Mouse (Mus musculus) heart, embryonic 10.5 days (tissue): ENCODE measurements at regions not wholly inside any gene's neighbourhood (a gene's known extent, or its start where the extent isn't known, plus 50 kb on each side); places are given as distances from the start of the nearest gene placed in this dataset.
"Not testable (repeated sequence)": the region's sequence is repeated elsewhere in the genome, so short reads cannot be mapped to it uniquely, and the experiment has no call there.

ENCODE experiments used
- DNase-seq: peaks from one replicate; pipeline ENCODE4 v3.0.0-alpha.2; 2017; ENCODE audit warnings: low spot score
- H3K27ac ChIP-seq: fragments of 300-500 bp; sonication (generic); 2 replicates; pipeline ENCODE4 v1.5.1; 2016; ENCODE audit warnings: mild to moderate bottlenecking
- H3K27me3 ChIP-seq: fragments of 300-500 bp; sonication (generic); 2 replicates; pipeline ENCODE4 v1.6.1; 2016; ENCODE audit warnings: mild to moderate bottlenecking; ENCODE audit not compliant: poor library complexity, insufficient read depth, severe bottlenecking
- H3K36me3 ChIP-seq: fragments of 300-500 bp; sonication (generic); 2 replicates; pipeline ENCODE4 v1.6.1; 2016; ENCODE audit warnings: mild to moderate bottlenecking, moderate library complexity
- H3K4me1 ChIP-seq: fragments of 300-500 bp; sonication (generic); 2 replicates; pipeline ENCODE4 v1.6.1; 2016; ENCODE audit warnings: mild to moderate bottlenecking
- H3K4me3 ChIP-seq: fragments of 300-500 bp; sonication (generic); 2 replicates; pipeline ENCODE4 v1.5.1; 2016; ENCODE audit warnings: mild to moderate bottlenecking, moderate library complexity
- H3K9me3 ChIP-seq: fragments of 300-500 bp; sonication (generic); 2 replicates; pipeline ENCODE4 v1.6.1; 2016; ENCODE audit warnings: mild to moderate bottlenecking, moderate library complexity
- WGBS: fragments of 180-500 bp; shearing (Covaris S2); methylation state at CpG from one replicate; pipeline ENCODE4 v1.1.7; 2016; 5-methylcytosine and 5-hydroxymethylcytosine counted together

DNA sequence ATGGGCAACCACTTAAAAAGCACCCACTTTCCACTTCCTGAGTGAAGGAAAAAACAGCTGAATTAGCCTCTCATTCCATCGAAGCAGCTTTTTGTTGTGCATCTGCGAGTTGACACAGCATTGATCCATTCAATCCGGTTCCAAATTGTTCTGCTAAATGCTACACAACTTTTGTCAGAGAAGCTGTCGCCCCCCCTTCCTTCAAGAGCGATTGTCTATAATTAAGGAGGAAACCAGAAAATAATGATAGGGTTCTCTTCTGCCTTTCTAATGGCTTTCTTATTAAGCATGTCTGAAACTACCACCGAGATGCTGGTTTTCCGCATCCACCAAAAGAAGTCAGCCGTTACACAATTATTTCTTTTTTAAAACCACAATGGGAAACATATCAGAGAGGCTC lies 183.2 kb upstream of the Gm10131 start:
- Histone ChIP-seq H3K36me3 (no peaks in the 10 kb centered on the region), H3K9me3 (peaks cover 2% of the 10 kb centered on the region; the same call in 1 of the 2 replicates), H3K4me1 (no peaks in the 10 kb centered on the region), H3K27ac (no peak overlapping the region), H3K4me3 (no peak overlapping the region), H3K27me3 (no peaks in the 10 kb centered on the region)
- WGBS: 92% methylated on average over 8 of the region's 8 CpGs
- DNase-seq: no peak

- no peak overlapping the region for H3K4me3 ChIP-seq
- no peaks in the 10 kb centered on the region for H3K36me3 ChIP-seq
- H3K27ac ChIP-seq: no peak overlapping the region
- no peaks in the 10 kb centered on the region for H3K27me3 ChIP-seq
- DNase-seq: no peak
- 83% methylated on average over 4 of the region's 4 CpGs for whole genome bisulfite sequencing
- peaks cover 2% of the 10 kb centered on the region; the same call in 1 of the 2 replicates for H3K9me3 ChIP-seq
- no peaks in the 10 kb centered on the region for H3K4me1 ChIP-seq
These were observed 179.1 kb upstream of the Gm10131 start for GRCm38 (mm10) chr8:34290670-34291069.

GRCm38 (mm10) chr8:34287801-34288200 lies 176.3 kb upstream of the Gm10131 start:
- no peak for DNase-seq
- H3K27ac ChIP-seq: no peak overlapping the region
- no peaks in the 10 kb centered on the region for H3K4me1 ChIP-seq
- no peaks in the 10 kb centered on the region for H3K36me3 ChIP-seq
- peaks cover 2% of the 10 kb centered on the region; the same call in 1 of the 2 replicates for H3K9me3 ChIP-seq
- no peaks in the 10 kb centered on the region for H3K27me3 ChIP-seq
- 72% methylated on average over 2 of the region's 2 CpGs for WGBS
- no peak overlapping the region for H3K4me3 ChIP-seq

DNA sequence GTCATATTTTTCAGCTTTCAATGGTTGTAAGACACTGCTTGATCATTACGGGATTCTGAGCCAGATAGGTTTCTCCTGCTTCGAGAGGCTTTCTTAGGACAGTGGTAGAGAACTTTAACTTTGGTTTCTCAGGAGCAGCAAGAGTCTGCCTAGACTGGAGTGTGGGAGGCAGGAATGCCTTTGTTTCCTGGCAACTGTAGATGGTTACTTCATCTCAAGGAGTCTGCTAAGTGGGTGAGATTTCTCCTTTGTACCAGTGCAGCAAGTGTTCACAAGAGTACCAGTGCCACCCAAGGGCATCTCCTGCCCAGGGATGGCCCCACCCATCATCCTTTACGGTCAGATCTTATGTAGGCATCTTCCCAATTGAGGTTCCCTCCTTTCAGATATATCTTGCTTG lies 173.0 kb upstream of the Gm10131 start:
- DNase-seq: no peak
- no peaks in the 10 kb centered on the region for H3K36me3 ChIP-seq
- H3K4me1 ChIP-seq: no peaks in the 10 kb centered on the region
- no peaks in the 10 kb centered on the region for H3K9me3 ChIP-seq
- WGBS: 86% methylated on average over 3 of the region's 3 CpGs
- no peaks in the 10 kb centered on the region for H3K27me3 ChIP-seq
- no peak overlapping the region for H3K4me3 ChIP-seq
- no peak overlapping the region for H3K27ac ChIP-seq

- no peaks in the 10 kb centered on the region for H3K9me3 ChIP-seq
- H3K27ac ChIP-seq: no peak overlapping the region
- DNase-seq: no peak
- H3K27me3 ChIP-seq: no peaks in the 10 kb centered on the region
- H3K4me3 ChIP-seq: no peak overlapping the region
- H3K36me3 ChIP-seq: no peaks in the 10 kb centered on the region
- WGBS: no CpG with 5 or more reads among the region's 11 CpGs
- no peaks in the 10 kb centered on the region for H3K4me1 ChIP-seq
These were observed 168.9 kb upstream of the Gm10131 start for GRCm38 (mm10) chr8:34280433-34280832.

GRCm38 (mm10) chr8:34275977-34276660 lies 164.6 kb upstream of the Gm10131 start:
- H3K9me3 ChIP-seq: no peaks in the 10 kb centered on the region
- H3K36me3 ChIP-seq: no peaks in the 10 kb centered on the region
- no peak overlapping the region for H3K27ac ChIP-seq
- no peak for DNase-seq
- H3K4me3 ChIP-seq: no peak overlapping the region
- H3K27me3 ChIP-seq: no peaks in the 10 kb centered on the region
- 72% methylated on average over 7 of the region's 7 CpGs for WGBS
- H3K4me1 ChIP-seq: no peaks in the 10 kb centered on the region

GRCm38 (mm10) chr8:34274796-34275195 lies 163.3 kb upstream of the Gm10131 start:
- WGBS: 83% methylated on average over 2 of the region's 2 CpGs
- H3K27me3 ChIP-seq, H3K36me3 ChIP-seq, H3K4me1 ChIP-seq, DNase-seq, H3K27ac ChIP-seq, H3K9me3 ChIP-seq, H3K4me3 ChIP-seq: not testable (repeated sequence)

DNA sequence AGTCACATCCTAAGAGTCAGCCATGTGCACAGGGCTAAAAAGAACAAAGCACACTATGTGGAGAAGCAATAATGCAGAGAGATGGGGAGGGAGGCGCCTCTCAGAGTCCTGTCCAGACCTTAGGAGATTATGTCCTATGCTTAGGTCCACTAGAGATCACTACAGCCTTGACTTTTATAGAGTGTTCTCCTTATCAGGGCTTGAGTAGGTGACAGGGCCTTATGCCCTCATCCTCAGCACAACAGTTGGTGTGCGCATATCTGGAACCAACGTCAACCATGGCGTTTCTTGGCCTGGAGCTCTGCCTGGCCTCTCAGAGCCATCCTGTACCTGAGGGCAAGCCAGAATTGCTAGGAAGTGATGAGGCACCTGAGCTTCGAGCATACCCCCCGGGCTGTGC lies 162.6 kb upstream of the Gm10131 start:
- DNase-seq: no peak
- Histone ChIP-seq H3K4me3 (no peak overlapping the region), H3K27me3 (no peaks in the 10 kb centered on the region), H3K36me3 (no peaks in the 10 kb centered on the region), H3K9me3 (no peaks in the 10 kb centered on the region), H3K4me1 (no peaks in the 10 kb centered on the region), H3K27ac (no peak overlapping the region)
- 75% methylated on average over 6 of the region's 6 CpGs for WGBS

GRCm38 (mm10) chr8:34269848-34270247 lies 158.3 kb upstream of the Gm10131 start:
- Histone ChIP-seq H3K4me1 (no peaks in the 10 kb centered on the region), H3K36me3 (no peaks in the 10 kb centered on the region), H3K9me3 (no peaks in the 10 kb centered on the region), H3K4me3 (no peak overlapping the region), H3K27ac (no peak overlapping the region), H3K27me3 (no peaks in the 10 kb centered on the region)
- DNase-seq: no peak
- 88% methylated on average over 6 of the region's 6 CpGs for WGBS

DNA sequence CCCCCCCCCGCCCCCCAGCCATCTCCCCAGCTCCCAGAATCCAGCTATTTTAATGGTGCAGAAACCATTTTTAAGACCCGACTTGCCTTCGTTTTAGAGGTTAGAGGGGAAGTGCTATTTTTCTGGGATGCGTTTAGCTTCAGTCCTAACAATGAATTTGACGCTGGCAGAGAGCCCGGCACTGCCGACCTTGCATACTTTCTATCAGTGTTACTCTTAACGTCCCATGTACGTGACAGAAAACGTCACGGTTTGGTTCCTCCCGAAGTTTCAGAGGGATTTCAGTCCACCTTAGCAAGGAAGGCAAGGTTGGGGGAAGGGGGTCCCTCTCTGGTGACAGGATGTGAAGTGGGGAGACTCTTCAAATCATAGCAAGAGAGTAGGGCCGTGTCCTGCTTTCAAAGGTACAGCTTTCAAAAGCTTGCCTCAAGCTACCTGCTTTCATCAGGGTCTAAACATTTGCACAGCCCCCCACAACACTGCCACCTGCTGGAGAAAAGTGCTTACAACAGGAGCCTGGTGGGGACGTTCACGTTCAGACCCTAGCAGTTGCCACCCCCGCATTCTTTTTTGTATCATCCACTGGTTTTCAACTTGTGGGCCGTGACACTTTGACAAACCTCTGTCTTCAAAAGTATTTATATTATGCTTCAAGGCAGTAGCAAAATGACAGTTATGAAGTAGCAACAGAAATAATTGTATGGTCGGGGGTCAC lies 157.4 kb upstream of the Gm10131 start:
- no peak overlapping the region for H3K27ac ChIP-seq
- H3K9me3 ChIP-seq: no peaks in the 10 kb centered on the region
- H3K27me3 ChIP-seq: no peaks in the 10 kb centered on the region
- H3K4me1 ChIP-seq: no peaks in the 10 kb centered on the region
- H3K4me3 ChIP-seq: no peak overlapping the region
- no peak for DNase-seq
- WGBS: 89% methylated on average over 18 of the region's 18 CpGs
- no peaks in the 10 kb centered on the region for H3K36me3 ChIP-seq

- Histone ChIP-seq H3K4me3 (no peak overlapping the region), H3K27me3 (no peaks in the 10 kb centered on the region), H3K27ac (no peak overlapping the region), H3K9me3 (0 out of 2 replicates have a peak, but pooled peaks cover 3% of the 10 kb centered on the region), H3K4me1 (no peaks in the 10 kb centered on the region), H3K36me3 (no peaks in the 10 kb centered on the region)
- no peak for DNase-seq
- WGBS: 70% methylated on average over 2 of the region's 2 CpGs
These were observed 143.4 kb upstream of the Gm10131 start for GRCm38 (mm10) chr8:34254978-34255377.

DNA sequence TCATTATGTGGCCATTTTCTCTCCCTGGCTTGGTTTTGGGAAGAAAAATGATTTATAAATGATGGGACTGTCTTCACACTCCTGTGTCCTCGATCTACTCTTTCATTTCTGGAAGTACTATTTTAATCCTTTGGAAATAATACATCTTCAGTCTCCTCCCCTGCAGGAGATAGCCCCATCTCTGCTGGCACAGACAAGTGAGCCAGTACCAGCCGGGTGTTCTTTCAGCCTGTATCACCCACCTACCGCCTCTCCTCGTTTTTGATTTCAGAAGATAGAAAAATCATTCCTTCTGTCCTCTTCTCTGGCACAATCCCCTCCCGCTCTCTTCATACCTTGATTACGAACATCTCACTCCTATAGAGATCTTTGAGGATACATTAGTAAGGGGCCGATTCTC lies 140.4 kb upstream of the Gm10131 start:
- Histone ChIP-seq H3K9me3 (0 out of 2 replicates have a peak, but pooled peaks cover 3% of the 10 kb centered on the region), H3K4me3 (no peak overlapping the region), H3K27ac (no peak overlapping the region), H3K27me3 (no peaks in the 10 kb centered on the region), H3K4me1 (no peaks in the 10 kb centered on the region), H3K36me3 (no peaks in the 10 kb centered on the region)
- no peak for DNase-seq
- WGBS: 82% methylated on average over 7 of the region's 7 CpGs

DNA sequence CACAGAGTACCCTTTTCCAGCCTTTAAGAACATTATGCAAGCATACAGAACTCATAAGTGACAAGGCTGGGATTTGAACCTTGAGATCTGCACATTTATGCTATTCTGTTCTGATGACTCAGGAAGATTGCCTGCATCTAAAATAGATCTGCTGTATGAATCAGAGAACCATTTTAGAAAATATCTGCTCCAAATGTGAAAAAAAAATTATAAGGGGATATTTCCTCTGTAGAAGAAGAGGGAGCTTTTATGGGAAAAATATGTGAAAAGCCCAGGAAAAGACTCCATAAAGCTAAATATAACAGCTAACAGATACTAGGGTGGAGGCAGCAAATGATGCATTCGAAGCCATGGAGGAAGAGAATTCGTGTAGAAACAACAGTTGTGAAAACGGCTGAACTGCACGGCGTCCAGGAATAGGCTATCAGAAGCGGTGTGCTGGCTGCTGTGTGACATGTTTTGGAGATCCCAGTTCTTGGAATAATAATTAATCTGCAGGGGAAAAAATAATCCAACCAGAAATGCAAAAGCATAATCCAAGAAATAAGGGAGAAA lies 127.9 kb upstream of the Gm10131 start:
- Histone ChIP-seq H3K4me1 (peaks cover 9% of the 10 kb centered on the region; the same call in 1 of the 2 replicates), H3K27me3 (no peaks in the 10 kb centered on the region), H3K27ac (no peak overlapping the region), H3K4me3 (no peak overlapping the region), H3K36me3 (no peaks in the 10 kb centered on the region), H3K9me3 (no peaks in the 10 kb centered on the region; the same call in 1 of the 2 replicates)
- DNase-seq: no peak
- 88% methylated on average over 6 of the region's 6 CpGs for WGBS
